ENCODE assay signal across 30 mouse cellular contexts in the genomic region with DNA sequence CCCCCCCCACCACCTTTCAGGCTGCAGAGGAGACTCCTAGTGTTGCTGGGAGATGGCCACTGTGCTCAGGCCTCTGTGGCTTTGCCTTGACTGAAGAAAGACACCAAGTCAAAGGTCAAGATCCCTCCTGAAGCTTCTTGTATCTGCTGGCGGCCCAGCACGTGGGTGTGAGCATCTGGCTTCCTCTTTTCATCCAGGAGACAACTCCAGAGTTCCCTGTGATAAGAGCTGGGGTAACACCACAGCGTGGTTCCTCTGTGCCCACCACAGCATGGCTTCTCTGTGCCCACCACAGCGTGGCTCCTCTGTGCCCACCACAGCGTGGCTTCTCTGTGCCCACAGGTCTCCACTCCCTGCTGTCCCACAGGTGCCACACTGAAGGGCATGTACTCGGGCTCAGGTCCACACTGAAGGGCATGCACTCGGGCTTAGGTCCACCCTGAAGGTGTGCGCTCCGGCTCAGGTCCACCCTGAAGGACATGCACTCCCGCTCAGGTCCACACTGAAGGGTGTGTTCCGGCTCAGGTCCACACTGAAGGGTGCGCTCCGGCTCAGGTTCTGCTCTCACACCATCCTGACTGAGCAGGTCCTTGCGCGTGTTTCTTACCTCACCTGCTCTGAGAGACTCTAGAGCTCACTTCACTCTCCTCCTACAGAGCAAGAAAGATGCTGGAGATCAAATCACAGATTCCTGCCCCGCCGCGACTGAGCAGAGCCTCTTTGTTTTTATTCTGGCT. TPM values are rescaled to one million over a fixed set of nuclear protein-coding genes. Genes with fewer than 3 reads are reported as not detected.
DNase-seq lines count a peak whose midpoint lies in the region; ATAC-seq and TF ChIP-seq lines count a peak whose summit lies in the region.
"Had no signal": no experiment of that assay in that cellular context is flagged by ENCODE, and none has a peak within 500 bp of the region (broad histone marks: within the 10 kb centered on the region; RNA-seq: fewer than 3 reads in every experiment).

No protein-coding gene starts in this region.

- intact Hi-C loops in heart, postnatal 10 days (cut with DNase I): no loop called here

- H3K4me2 ChIP-seq in midbrain, embryonic 11.5 days: no peak overlapping the region
- H3K4me2 ChIP-seq in midbrain, embryonic 16.5 days (ENCODE audit: low read length): no peak overlapping the region
- no peak overlapping the region for H3K4me2 ChIP-seq in intestine, postnatal 0 days (replicated peaks; ENCODE audit: low read depth)
- H3K4me2 ChIP-seq: heart, embryonic 15.5 days; liver, embryonic 15.5 days had no signal

- no peak for TF ChIP-seq CTCF in intestine, postnatal 0 days (IDR thresholded peaks at IDR 0.05; ENCODE audit: low read depth)

- no peaks in the 10 kb centered on the region for H3K9me3 ChIP-seq in midbrain, embryonic 11.5 days (ENCODE audit: control insufficient read depth, low read length)
- no peaks in the 10 kb centered on the region for H3K9me3 ChIP-seq in midbrain, embryonic 16.5 days (replicated peaks; ENCODE audit: control insufficient read depth, low read length, poor library complexity, severe bottlenecking)
- 0 out of 2 replicates have a peak, but pooled peaks cover 2% of the 10 kb centered on the region for H3K9me3 ChIP-seq in intestine, postnatal 0 days (ENCODE audit: control insufficient read depth)
- H3K9me3 ChIP-seq: forebrain, embryonic 10.5 days; heart, embryonic 15.5 days; liver, embryonic 15.5 days had no signal

- no peak overlapping the region for H3K9ac ChIP-seq in midbrain, embryonic 11.5 days (ENCODE audit: low read length)
- no peak overlapping the region for H3K9ac ChIP-seq in midbrain, embryonic 16.5 days (ENCODE audit: low read depth, low read length)
- no peak overlapping the region for H3K9ac ChIP-seq in intestine, postnatal 0 days (ENCODE audit: low read depth, low read length)
- H3K9ac ChIP-seq: heart, embryonic 15.5 days; liver, embryonic 15.5 days had no signal

- no peak overlapping the region for H3K4me3 ChIP-seq in midbrain, embryonic 11.5 days (ENCODE audit: low read depth, low read length)
- H3K4me3 ChIP-seq in midbrain, embryonic 16.5 days (ENCODE audit: low read depth, low read length): no peak overlapping the region
- no peak overlapping the region for H3K4me3 ChIP-seq in intestine, postnatal 0 days (ENCODE audit: low read depth, low read length)
- H3K4me3 ChIP-seq: forebrain, embryonic 10.5 days; heart, adult 2 months; heart, embryonic 15.5 days; liver, embryonic 15.5 days had no signal

- DNase-seq in heart, adult 11 months: peak; percentile 71
- DNase-seq in heart, postnatal 10 days: no peak
- DNase-seq in midbrain, embryonic 11.5 days (ENCODE audit: low spot score, missing footprints): peak; percentile 47
- peak; percentile 30 for DNase-seq in induced T-regulatory cell, adult 2 months (ENCODE audit: low read depth)
- no peak for DNase-seq in natural killer cell, adult 2 months (ENCODE audit: low spot score in 2 of 2)
- DNase-seq: cerebellum, adult 11 months; cerebellum, postnatal 10 days; gastrocnemius, postnatal 14 days; heart, adult 2 months; heart, postnatal 4 days; kidney, adult 18-20 months; kidney, postnatal 4 days; right cerebral cortex, postnatal 14 days; thymus, adult 18-20 months had no signal

- no peaks in the 10 kb centered on the region for H3K36me3 ChIP-seq in midbrain, embryonic 11.5 days (ENCODE audit: control insufficient read depth, insufficient read depth, low read length)
- no peaks in the 10 kb centered on the region for H3K36me3 ChIP-seq in midbrain, embryonic 16.5 days (ENCODE audit: control insufficient read depth, insufficient read depth, low read length)
- no peaks in the 10 kb centered on the region for H3K36me3 ChIP-seq in intestine, postnatal 0 days (ENCODE audit: control insufficient read depth, insufficient read depth)
- H3K36me3 ChIP-seq: forebrain, embryonic 10.5 days; heart, embryonic 15.5 days; liver, embryonic 15.5 days had no signal

- WGBS in midbrain, embryonic 11.5 days: 83% methylated on average over 18 of the region's 18 CpGs
- 85% methylated on average over 18 of the region's 18 CpGs for whole genome bisulfite sequencing in midbrain, embryonic 16.5 days
- 80% methylated on average over 18 of the region's 18 CpGs for whole genome bisulfite sequencing in intestine, postnatal 0 days

- no peak for ATAC-seq in midbrain, embryonic 11.5 days (ENCODE audit: low FRiP score)
- no peak for ATAC-seq in midbrain, embryonic 16.5 days
- ATAC-seq in neutrophil, adult 5-6 weeks (ENCODE audit: extremely low read depth, insufficient number of reproducible peaks, low FRiP score, poor library complexity, severe bottlenecking): peak; percentile 26; the same call in 1 of the 2 replicates
- ATAC-seq in intestine, postnatal 0 days: no peak
- ATAC-seq: forebrain, embryonic 16.5 days; hindbrain, postnatal 0 days had no signal

- no peak overlapping the region for H3K27ac ChIP-seq in midbrain, embryonic 11.5 days (ENCODE audit: low read depth, low read length)
- H3K27ac ChIP-seq in midbrain, embryonic 16.5 days (ENCODE audit: low read length): no peak overlapping the region
- H3K27ac ChIP-seq in intestine, postnatal 0 days (ENCODE audit: low read depth, low read length): no peak overlapping the region
- H3K27ac ChIP-seq: forebrain, embryonic 10.5 days; heart, adult 2 months; heart, embryonic 15.5 days; hindbrain, postnatal 0 days; liver, embryonic 15.5 days had no signal

- H3K27me3 ChIP-seq in midbrain, embryonic 11.5 days (ENCODE audit: control insufficient read depth, insufficient read depth, low read length): no peaks in the 10 kb centered on the region
- no peaks in the 10 kb centered on the region for H3K27me3 ChIP-seq in midbrain, embryonic 16.5 days (ENCODE audit: control insufficient read depth, insufficient read depth, low read depth, low read length)
- H3K27me3 ChIP-seq in intestine, postnatal 0 days (replicated peaks; ENCODE audit: control insufficient read depth, insufficient read depth, low read length): no peaks in the 10 kb centered on the region
- H3K27me3 ChIP-seq: heart, embryonic 15.5 days; liver, embryonic 15.5 days had no signal

- H3K4me1 ChIP-seq in midbrain, embryonic 11.5 days (ENCODE audit: control insufficient read depth, insufficient read depth, low read length): no peaks in the 10 kb centered on the region
- no peaks in the 10 kb centered on the region for H3K4me1 ChIP-seq in midbrain, embryonic 16.5 days (ENCODE audit: control insufficient read depth, insufficient read depth, low read length)
- no peaks in the 10 kb centered on the region for H3K4me1 ChIP-seq in intestine, postnatal 0 days (replicated peaks; ENCODE audit: control insufficient read depth, insufficient read depth, low read length)
- H3K4me1 ChIP-seq: heart, embryonic 15.5 days; liver, embryonic 15.5 days had no signal

RNA-seq across cellular contexts. Expression of a gene that starts 8.6 kb away (rescaled TPM):
- total RNA-seq in heart, postnatal 10 days (2021): not detected
- not detected in 2 replicates for polyA plus RNA-seq in midbrain, embryonic 11.5 days (2014; fragmentation: Nextera tagmentation; extraction: Ambion mirVana)
- polyA plus RNA-seq in midbrain, embryonic 16.5 days (2015; fragmentation: Nextera tagmentation; extraction: Ambion mirVana): not detected in 2 replicates
- total RNA-seq in neutrophil, adult 5-6 weeks (2017): not detected in 2 replicates
- 0.25 and 0.42 TPM in 2 replicates for polyA plus RNA-seq in intestine, postnatal 0 days (2015; fragmentation: Nextera tagmentation; extraction: Ambion mirVana)
- total RNA-seq: adrenal gland, adult 18-20 months; adrenal gland, postnatal 4 days; gastrocnemius, postnatal 14 days; heart, adult 2 months; heart, postnatal 4 days; hindbrain, postnatal 0 days; left cerebral cortex, adult 18-20 months; left cerebral cortex, postnatal 36 days; midbrain, postnatal 0 days had no signal
- polyA plus RNA-seq: embryonic facial prominence, embryonic 11.5 days; forebrain, embryonic 10.5 days; forebrain, embryonic 16.5 days; heart, adult 2 months; hindbrain, postnatal 0 days; kidney, embryonic 16.5 days; midbrain, postnatal 0 days; neural tube, embryonic 11.5 days had no signal

RNA-seq across cellular contexts. Expression of a gene that starts 13.6 kb away (rescaled TPM):
- 1 to 10 TPM; 3.9 to 7.1 TPM for total RNA-seq in heart, postnatal 10 days (2021)
- 2.9 and 4.3 TPM in 2 replicates for polyA plus RNA-seq in midbrain, embryonic 11.5 days (2014; fragmentation: Nextera tagmentation; extraction: Ambion mirVana)
- polyA plus RNA-seq in midbrain, embryonic 16.5 days (2015; fragmentation: Nextera tagmentation; extraction: Ambion mirVana): 7.6 and 8.0 TPM in 2 replicates
- total RNA-seq in neutrophil, adult 5-6 weeks (2017): 12.9 and 15.5 TPM in 2 replicates
- polyA plus RNA-seq in intestine, postnatal 0 days (2015; fragmentation: Nextera tagmentation; extraction: Ambion mirVana): 5.4 and 6.5 TPM in 2 replicates

RNA-seq across cellular contexts. Expression of a gene that starts 26.8 kb away (rescaled TPM):
- total RNA-seq in heart, postnatal 10 days (2021): 10 to 100 TPM; 10.2 to 11.7 TPM
- 33.9 and 36.7 TPM in 2 replicates for polyA plus RNA-seq in midbrain, embryonic 11.5 days (2014; fragmentation: Nextera tagmentation; extraction: Ambion mirVana)
- polyA plus RNA-seq in midbrain, embryonic 16.5 days (2015; fragmentation: Nextera tagmentation; extraction: Ambion mirVana): 38.0 and 43.6 TPM in 2 replicates
- 25.1 and 29.1 TPM in 2 replicates for total RNA-seq in neutrophil, adult 5-6 weeks (2017)
- 15.8 and 16.1 TPM in 2 replicates for polyA plus RNA-seq in intestine, postnatal 0 days (2015; fragmentation: Nextera tagmentation; extraction: Ambion mirVana)

RNA-seq across cellular contexts. Expression of a gene that starts 44.2 kb away (rescaled TPM):
- 100 to 1,000 TPM; 624 to 658 TPM for total RNA-seq in heart, postnatal 10 days (2021)
- 1,378 and 1,482 TPM in 2 replicates for polyA plus RNA-seq in midbrain, embryonic 11.5 days (2014; fragmentation: Nextera tagmentation; extraction: Ambion mirVana)
- polyA plus RNA-seq in midbrain, embryonic 16.5 days (2015; fragmentation: Nextera tagmentation; extraction: Ambion mirVana): 846 and 879 TPM in 2 replicates
- 1,686 and 1,792 TPM in 2 replicates for total RNA-seq in neutrophil, adult 5-6 weeks (2017)
- 654 and 675 TPM in 2 replicates for polyA plus RNA-seq in intestine, postnatal 0 days (2015; fragmentation: Nextera tagmentation; extraction: Ambion mirVana)

RNA-seq across cellular contexts. Expression of a gene that starts 59.9 kb away (rescaled TPM):
- total RNA-seq in heart, postnatal 10 days (2021): 100 to 1,000 TPM; 147 to 150 TPM
- polyA plus RNA-seq in midbrain, embryonic 11.5 days (2014; fragmentation: Nextera tagmentation; extraction: Ambion mirVana): not detected in 2 replicates
- not detected in 2 replicates for polyA plus RNA-seq in midbrain, embryonic 16.5 days (2015; fragmentation: Nextera tagmentation; extraction: Ambion mirVana)
- not detected in 2 replicates for total RNA-seq in neutrophil, adult 5-6 weeks (2017)
- polyA plus RNA-seq in intestine, postnatal 0 days (2015; fragmentation: Nextera tagmentation; extraction: Ambion mirVana): 0.10 and 0.14 TPM in 2 replicates
- polyA plus RNA-seq: forebrain, embryonic 10.5 days; forebrain, embryonic 16.5 days; midbrain, postnatal 0 days had no signal

Comparison
In these comparisons a context has a peak if more than half of its experiments do, and no peak if none do; other contexts are left out.
1. DNase-seq: peak in heart, adult 11 months (single experiment), midbrain, embryonic 11.5 days (single experiment) and induced T-regulatory cell, adult 2 months (single experiment); none in heart, postnatal 10 days (0 of 2) and natural killer cell, adult 2 months (0 of 2).